Mouse (Mus musculus) thymus, adult 2 months (tissue): ENCODE results near the gene Lmna.

Source experiments
- CTCF ChIP-seq: fragments of 200-500 bp; IDR thresholded peaks from 2 replicates; pipeline ENCODE4 v1.5.1; 2012; ENCODE audit warnings: mild to moderate bottlenecking, control low read depth, low read length, moderate library complexity, borderline replicate concordance; ENCODE audit not compliant: control insufficient read depth, poor library complexity, insufficient read depth; ENCODE audit errors: extremely low read depth
- POLR2A ChIP-seq: fragments of 200-500 bp; IDR thresholded peaks from 2 replicates; pipeline ENCODE4 v1.6.1; 2012; ENCODE audit warnings: mild to moderate bottlenecking, low read length, control low read depth, moderate library complexity; ENCODE audit not compliant: control insufficient read depth, poor library complexity, insufficient read depth; ENCODE audit errors: extremely low read depth

GRCm38 (mm10) chr3:88469466-88469865, 40.3 kb downstream of the Lmna start:
- no peak for TF ChIP-seq CTCF
- TF ChIP-seq POLR2A, result no peak
